Mouse (Mus musculus) splenic B cell, adult 2 months (primary cell): ENCODE measurements around the gene Sept8.

Source experiments
- DNase-seq: peaks from one replicate; pipeline ENCODE4 v3.0.0-alpha.2; 2011; ENCODE audit warnings: low read depth, low spot score
- H3K27me3 ChIP-seq: 2 replicates; pipeline ENCODE4 v1.6.1; 2012; ENCODE audit warnings: mild to moderate bottlenecking, low read length, moderate library complexity, mixed read lengths; ENCODE audit not compliant: control insufficient read depth, poor library complexity, insufficient read depth, severe bottlenecking
- H3K36me3 ChIP-seq: 2 replicates; pipeline ENCODE4 v1.6.1; 2012; ENCODE audit warnings: mild to moderate bottlenecking, low read length, moderate library complexity, mixed read lengths; ENCODE audit not compliant: control insufficient read depth, poor library complexity, insufficient read depth, severe bottlenecking

The Sept8 gene

DNA sequence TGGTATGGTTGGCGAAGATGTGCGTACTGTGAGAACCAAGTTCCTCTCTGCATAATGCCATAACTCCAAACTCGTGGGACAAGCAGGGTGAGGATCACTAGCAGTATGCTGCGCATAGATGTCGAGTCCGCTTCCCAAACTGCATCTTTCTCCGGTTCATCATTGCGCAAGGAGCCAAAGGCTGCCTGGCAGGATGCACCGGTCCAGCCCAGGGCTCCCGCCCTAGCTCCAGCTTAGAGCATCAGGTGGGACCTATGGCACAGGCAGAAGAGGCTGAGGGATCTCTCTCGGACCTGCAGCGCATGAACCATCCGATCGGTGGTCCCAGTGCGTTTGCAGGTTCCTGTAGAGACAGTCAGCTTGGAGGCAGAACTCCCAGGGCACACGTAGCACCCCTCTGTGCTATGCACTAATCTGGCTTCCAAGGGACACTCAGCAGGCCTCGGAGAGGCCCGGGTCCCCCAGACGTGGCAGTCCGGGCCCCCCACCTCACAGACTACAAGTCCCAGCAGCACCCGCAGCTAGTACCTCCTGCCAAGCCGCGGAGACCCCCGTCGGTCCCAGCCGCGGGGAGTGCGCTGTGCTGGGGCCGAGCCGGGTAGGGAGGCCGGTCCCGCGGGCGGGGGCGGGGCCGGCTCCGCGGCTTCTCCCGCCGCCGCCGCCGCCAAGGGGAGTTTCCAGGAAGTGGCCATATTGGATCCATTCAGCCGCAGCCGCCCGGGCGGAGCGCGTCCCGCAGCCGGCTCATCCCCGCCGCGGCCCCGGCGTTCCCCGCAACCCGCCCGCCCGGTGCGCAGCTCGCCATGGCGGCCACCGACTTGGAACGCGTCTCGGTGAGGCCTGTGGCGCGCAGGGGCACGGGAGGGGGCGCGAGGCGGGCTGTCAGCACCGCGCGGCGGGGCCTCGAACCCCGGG, at the start of gene Sept8:
Gene Sept8, plus strand, starts transcription at position 51 of the 915 bp plus-strand sequence.
- H3K36me3 ChIP-seq: no peaks in the 10 kb centered on the region
- DNase-seq: peak; percentile 11
- no peaks in the 10 kb centered on the region for H3K27me3 ChIP-seq

DNA sequence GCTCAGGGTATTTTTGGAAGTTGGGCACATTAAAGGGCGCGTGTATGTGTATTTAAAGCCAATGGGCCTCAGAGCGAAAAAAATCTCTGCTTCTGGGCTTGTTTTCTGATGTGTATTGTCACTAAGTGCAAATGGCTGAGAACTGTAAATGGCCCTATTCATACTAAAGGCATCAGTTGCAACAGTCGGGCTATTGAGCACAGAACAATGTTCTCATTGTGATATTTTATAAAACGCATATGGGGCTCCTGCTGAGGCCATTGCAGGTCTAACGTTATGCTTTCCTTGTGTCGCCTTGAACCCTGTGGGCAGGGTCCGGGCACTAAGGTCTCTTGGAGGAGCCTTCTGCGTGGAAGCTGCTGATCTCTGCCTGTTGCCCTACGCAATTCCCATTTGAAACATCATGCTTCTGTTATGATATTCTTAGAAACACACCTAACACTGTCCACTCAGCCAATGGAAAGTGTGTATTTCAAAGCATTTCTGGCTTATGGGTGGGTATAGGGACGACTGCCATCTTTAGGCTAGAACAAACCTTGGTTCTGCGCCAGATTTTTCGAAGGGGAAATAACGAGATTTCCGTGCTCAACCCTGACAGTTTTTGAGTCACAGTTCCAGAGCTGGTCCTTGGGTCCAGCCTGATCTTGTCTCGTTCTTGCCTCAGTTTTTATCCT, 49.6 kb upstream of the Sept8 start:
- no peak for DNase-seq
- Histone ChIP-seq H3K27me3 (peaks cover 2% of the 10 kb centered on the region; the same call in 1 of the 2 replicates), H3K36me3 (no peaks in the 10 kb centered on the region)

DNA sequence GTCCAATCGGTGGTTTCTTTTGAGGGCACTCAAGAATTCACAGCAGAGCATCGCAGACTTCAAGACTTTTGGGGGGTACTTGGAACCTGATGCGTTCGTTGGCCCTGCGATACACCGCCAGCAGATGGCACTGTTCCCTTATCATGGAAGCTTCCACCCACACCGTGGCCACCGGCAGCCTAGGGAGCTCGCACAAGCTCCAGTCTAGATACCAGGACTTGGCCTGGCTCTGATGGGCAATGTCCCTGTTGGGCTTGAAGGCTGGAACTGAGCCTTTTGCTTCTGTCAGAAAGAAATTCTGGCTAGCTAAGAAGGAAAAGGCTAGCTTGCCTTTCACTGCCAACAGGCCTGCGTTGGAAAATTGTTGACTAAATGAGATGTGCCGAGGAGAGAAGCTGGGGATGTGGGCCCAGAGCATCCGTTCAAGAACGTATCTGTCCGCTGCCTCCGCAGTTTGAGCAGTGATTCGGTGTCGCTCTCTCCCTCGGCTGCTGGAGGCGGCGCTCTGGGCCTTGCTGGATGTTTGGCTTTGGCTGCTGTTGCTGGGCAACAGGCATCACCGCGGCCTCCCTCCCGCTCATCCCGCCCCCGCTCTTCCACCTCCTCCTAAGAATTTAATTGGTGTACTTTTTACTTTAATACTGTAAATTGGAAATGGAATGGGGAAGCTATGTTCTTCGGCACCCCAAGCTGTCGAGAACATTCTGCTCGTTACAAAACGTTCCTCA, 48.9 kb upstream of the Sept8 start, which contains the start of gene Gm9837:
Gene Gm9837, minus strand, starts transcription at position 512 of the 728 bp plus-strand sequence.
- H3K27me3 ChIP-seq: peaks cover 2% of the 10 kb centered on the region; the same call in 1 of the 2 replicates
- DNase-seq: peak; percentile 86
- no peaks in the 10 kb centered on the region for H3K36me3 ChIP-seq

DNA sequence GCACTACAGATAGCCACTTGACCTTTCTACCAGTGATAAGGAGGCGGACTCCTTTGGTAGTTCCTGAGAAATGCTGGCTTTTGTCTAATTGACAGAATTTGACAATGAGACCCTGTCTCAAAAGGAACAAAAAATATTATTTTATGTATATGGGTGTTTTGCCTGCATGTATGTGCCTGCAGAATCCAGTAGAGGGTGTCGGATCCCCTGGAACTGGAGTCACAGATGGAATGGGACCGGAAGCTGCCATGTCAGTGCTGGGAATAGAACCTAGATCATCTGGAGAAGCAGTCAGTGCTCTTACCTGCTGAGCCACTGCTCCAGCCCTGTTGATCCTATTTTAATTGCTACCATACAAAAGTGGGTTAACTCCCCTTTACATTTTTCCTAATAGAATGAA, 46.3 kb upstream of the Sept8 start:
- Histone ChIP-seq H3K27me3 (peaks cover 2% of the 10 kb centered on the region), H3K36me3 (no peaks in the 10 kb centered on the region)
- no peak for DNase-seq

DNA sequence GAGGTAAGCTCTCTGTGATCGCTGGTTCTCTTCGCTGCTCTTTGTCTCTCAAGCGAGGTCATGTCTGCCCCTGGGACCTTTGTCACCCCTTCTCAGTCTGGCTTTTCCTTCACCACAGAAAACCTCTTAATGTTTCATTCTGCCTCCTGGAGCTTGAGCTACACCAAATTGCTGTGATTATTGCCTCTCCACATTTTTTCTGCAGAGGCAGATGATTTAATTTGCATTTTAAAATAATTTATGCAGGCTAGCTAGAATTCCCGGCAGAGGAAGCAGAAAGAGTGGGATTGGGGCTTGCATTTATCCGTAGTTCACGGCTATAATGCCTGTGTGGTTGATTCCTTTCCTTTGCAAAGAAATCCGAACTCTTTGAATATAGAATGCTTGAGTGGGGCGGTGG, 43.4 kb upstream of the Sept8 start:
- no peaks in the 10 kb centered on the region for H3K36me3 ChIP-seq
- peaks cover 2% of the 10 kb centered on the region for H3K27me3 ChIP-seq
- DNase-seq: no peak

DNA sequence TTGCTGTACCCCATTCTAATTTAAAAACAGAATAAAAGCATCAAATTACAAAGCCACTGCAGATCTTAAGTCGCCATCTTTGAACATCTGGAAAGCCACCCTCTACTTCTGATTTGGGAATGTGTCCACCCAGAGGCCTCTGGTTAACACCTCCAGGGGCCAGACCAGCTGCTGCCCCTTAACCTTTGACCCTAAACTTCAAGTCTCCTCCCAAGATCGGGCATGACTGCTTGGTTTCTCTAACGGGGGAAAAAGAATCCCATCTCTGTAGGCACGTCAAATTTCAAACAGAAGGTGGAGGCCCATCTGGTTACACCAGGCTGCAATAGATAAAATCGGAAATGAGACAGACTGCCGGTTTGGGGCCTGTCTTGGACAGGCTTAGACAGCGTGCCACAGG, 41.2 kb upstream of the Sept8 start:
- DNase-seq: no peak
- no peaks in the 10 kb centered on the region; the same call in none of the 2 replicates for H3K27me3 ChIP-seq

DNA sequence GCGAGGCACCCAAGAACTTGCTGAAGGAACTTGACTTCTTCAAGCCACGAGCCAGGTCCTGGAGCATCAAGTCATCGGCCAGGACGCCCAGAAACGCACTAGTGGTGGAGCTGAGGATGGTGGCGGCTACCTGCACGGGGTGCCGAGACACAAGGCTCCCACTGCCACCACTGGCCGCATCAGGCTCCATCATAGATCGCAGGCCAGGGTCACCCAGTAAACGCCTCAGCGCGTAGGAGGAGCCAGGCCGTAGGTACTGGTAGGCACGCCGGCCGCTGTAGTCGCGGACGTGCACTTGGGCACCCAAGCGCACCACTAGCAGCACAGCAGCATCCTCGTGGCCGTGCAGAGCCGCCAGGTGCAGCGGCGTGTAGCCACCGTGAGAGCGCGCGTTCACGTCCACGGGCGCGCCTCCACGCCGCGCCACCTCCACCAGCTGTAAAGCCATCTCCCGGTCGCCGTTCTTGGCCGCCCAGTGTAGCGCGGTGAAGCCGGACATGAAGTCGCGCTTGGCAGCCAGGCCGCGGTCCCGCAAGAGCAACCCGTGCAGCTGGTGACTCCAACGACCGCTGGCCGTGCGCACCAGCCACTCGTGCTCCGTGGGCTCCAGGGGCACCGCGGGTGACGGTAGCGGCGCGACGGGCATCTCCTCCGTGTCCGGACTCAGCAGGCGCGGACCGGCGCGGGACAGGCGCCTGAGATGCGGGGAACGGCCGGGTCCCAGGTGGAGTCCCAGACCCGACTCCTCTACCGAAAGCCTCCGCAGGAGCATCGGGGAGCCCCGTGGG, 40.5 kb upstream of the Sept8 start:
- DNase-seq: no peak

More for the DNA sequence above, 41.2 kb upstream of the Sept8 start:
- no peaks in the 10 kb centered on the region for H3K36me3 ChIP-seq

DNA sequence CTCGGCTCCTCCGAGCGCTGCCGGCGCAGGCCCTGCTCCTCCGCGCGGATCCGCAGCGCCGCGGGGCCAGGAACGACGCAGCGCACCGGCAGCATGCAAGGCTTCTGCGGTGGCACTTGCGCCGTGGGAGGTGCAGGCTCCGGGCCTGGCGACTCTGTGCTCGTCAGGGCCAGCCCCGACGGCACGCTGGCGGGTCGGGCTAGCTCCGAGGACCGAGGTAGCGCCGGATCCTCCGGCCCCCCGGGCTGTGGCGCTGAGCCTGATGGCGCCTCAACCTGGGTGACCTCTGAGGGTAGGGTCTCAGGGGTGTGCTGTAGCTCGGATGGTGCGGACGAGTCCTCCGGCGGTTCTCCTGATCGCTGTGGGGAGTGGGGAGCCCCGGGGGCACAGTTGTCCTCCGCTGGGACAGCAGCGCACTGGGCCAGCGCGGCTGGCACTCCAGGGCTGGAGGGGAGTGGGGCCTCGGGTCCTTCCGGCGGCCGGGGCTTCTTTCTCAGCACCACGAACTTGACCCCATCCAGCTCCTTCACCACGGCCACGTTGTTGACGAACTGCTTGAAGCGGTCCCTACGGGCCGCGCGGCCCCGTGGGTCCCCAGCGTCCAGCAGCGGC, 39.8 kb upstream of the Sept8 start:
- Histone ChIP-seq H3K27me3 (no peaks in the 10 kb centered on the region; the same call in none of the 2 replicates), H3K36me3 (no peaks in the 10 kb centered on the region)
- no peak for DNase-seq

More for the DNA sequence above, 40.5 kb upstream of the Sept8 start:
- Histone ChIP-seq H3K36me3 (no peaks in the 10 kb centered on the region), H3K27me3 (no peaks in the 10 kb centered on the region; the same call in none of the 2 replicates)

- no peaks in the 10 kb centered on the region for H3K36me3 ChIP-seq
- H3K27me3 ChIP-seq: no peaks in the 10 kb centered on the region; the same call in none of the 2 replicates
- no peak for DNase-seq
These were observed 39.2 kb upstream of the Sept8 start, which contains the start of the genes Gm9945 and Sowaha for GRCm38 (mm10) chr11:53479783-53480301. Gene Gm9945 (plus strand): TSS chr11:53480166. Gene Sowaha (minus strand): TSS chr11:53480274.

GRCm38 (mm10) chr11:53481088-53481730, 37.8 kb upstream of the Sept8 start:
- Histone ChIP-seq H3K36me3 (no peaks in the 10 kb centered on the region), H3K27me3 (no peaks in the 10 kb centered on the region; the same call in none of the 2 replicates)
- no peak for DNase-seq

DNA sequence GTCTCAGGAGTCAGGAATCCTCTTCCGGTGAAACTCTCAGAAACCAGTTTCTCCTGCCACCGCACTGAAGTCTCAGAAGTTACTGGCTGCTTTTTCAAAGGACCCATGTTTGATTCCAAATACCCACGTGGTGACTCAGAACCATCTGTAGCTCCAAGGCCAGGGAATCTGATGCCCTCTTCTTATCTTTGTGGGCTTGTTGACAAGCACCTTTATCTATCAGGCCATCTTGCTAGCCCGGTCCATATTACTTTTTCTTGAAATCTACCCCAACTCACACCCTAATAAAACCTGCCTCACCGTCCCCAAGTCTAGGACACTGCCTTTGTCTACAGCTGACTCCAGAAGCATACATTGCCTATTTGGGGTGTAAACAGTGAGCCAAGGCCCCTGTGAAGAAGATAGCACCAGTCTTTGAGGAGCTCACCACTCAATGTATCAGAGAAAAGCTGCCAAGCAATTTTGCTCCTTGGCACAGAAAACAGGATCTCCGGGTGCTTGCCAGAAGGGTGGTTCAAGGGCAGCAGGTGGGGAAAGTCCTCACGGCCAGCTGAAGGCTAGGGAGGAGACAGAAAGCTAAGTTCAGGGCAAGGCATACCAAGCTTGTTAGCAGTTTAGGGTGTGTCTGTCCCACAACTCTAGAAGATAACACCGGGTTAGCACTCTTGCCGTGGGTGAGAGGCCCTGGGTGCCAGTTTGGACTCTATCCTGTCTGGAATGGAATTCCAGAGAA, 35.7 kb upstream of the Sept8 start:
- Histone ChIP-seq H3K36me3 (no peaks in the 10 kb centered on the region), H3K27me3 (no peaks in the 10 kb centered on the region)
- no peak for DNase-seq

DNA sequence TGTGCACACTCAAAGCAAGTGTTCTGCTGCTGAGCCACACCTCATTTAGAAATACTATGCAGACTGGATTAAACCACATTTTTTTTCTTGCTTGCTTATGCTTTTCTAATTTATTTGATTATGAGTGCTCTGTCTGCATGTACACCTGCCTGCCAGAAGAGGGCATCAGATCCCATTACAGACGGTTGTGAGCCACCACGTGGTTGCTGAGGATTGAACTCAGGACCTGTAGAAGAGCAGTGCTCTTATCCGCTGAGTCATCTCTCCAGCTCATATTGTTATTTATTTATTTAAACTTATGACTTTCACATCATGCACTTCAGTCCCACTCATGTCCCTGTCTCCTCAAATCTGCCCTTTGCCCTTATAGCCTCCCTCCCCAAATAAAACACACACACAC, 33.3 kb upstream of the Sept8 start:
- DNase-seq: no peak
- H3K27me3 ChIP-seq: no peaks in the 10 kb centered on the region
- no peaks in the 10 kb centered on the region for H3K36me3 ChIP-seq
